Mouse (Mus musculus) neutrophil, adult 5-6 weeks (primary cell): ENCODE data around the gene Parm1. TPM values are rescaled to one million over a fixed set of nuclear protein-coding genes. Genes with fewer than 3 reads are reported as not detected.

Source experiments
- ATAC-seq: fragments of 151-379, 151-347 bp; 2 replicates; pipeline ENCODE4 v1.8.0; 2017; ENCODE audit warnings: mild to moderate bottlenecking, moderate TSS enrichment; ENCODE audit not compliant: insufficient number of reproducible peaks, poor library complexity, low FRiP score, severe bottlenecking; ENCODE audit errors: extremely low read depth
- total RNA-seq: library from RNA; stranded (forward); fragments of 200-1000 nt; gene quantifications from 2 replicates; pipeline ENCODE4 v1.2.3, GENCODE M21; 2017

The Parm1 gene
- total RNA-seq, 1 experiment from 2014 or later = not detected

GRCm38 (mm10) chr5:91618661-91619173 lies 101.3 kb downstream of the Parm1 start:
- no peak for ATAC-seq

GRCm38 (mm10) chr5:91621197-91621596 lies 103.8 kb downstream of the Parm1 start:
- ATAC-seq = no peak

GRCm38 (mm10) chr5:91626823-91627222 lies 109.4 kb downstream of the Parm1 start:
- ATAC-seq = no peak

GRCm38 (mm10) chr5:91629472-91629871 lies 112.1 kb downstream of the Parm1 start:
- ATAC-seq = no peak

GRCm38 (mm10) chr5:91651330-91651729 lies 133.9 kb downstream of the Parm1 start:
- no peak for ATAC-seq

GRCm38 (mm10) chr5:91653061-91653915 lies 135.9 kb downstream of the Parm1 start:
- no peak for ATAC-seq

- ATAC-seq = no peak
Observed at GRCm38 (mm10) chr5:91654331-91655048, 137.1 kb downstream of the Parm1 start.

- no peak for ATAC-seq
Observed at GRCm38 (mm10) chr5:91655263-91655662, 137.8 kb downstream of the Parm1 start.

GRCm38 (mm10) chr5:91662715-91663114 lies 145.3 kb downstream of the Parm1 start:
- ATAC-seq = no peak

GRCm38 (mm10) chr5:91667127-91667526 lies 149.7 kb downstream of the Parm1 start:
- ATAC-seq = no peak

GRCm38 (mm10) chr5:91669235-91669634 lies 151.8 kb downstream of the Parm1 start:
- no peak for ATAC-seq

Other genes starting within 250 kb of the Parm1 start
- 0.12 TPM in 1 of 2 replicates, not detected in the other for gene Btc, start 114.6 kb upstream of the Parm1 start, total RNA-seq